11 mouse cellular contexts compared by ENCODE assay signal in the genomic region with DNA sequence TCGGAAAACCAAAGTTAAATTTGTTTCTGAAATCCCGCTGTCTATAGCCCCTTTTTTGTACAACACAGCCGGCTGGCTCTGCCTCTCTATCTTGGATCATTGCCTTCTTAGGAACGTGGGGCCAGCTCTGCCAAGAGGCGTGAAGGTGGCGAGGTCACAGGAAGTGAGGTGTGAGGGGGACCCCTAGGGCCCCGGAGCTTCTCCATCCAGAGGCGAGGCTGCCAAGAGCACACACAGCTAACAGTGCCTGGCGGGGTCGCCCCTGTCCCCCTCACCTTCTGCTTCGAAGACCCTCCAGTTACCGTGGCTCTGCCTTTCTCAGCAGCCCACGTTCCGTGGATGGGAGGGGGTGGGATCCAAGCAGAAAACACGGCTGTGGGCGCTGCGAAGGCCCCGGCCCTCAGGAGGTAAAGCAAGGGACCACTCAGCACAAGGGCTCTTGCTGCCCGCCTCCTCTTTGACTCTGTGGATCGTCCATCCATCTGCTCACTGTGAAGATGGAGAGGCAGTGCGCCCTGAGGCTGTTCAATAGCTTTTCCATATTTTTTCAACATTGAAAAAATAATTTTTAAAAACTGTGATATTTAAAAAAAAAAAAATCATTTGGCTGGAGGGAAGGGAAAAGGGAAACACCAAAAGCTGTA. TPM values are rescaled to one million over a fixed set of nuclear protein-coding genes. Genes with fewer than 3 reads are reported as not detected.
A peak's percentile ranks its signal among the peaks of the same experiment; 100 is the strongest.
DNase-seq lines count a peak whose midpoint lies in the region; ATAC-seq and TF ChIP-seq lines count a peak whose summit lies in the region.
"Had no signal": no experiment of that assay in that cellular context is flagged by ENCODE, and none has a peak within 500 bp of the region (broad histone marks: within the 10 kb centered on the region; RNA-seq: fewer than 3 reads in every experiment).

No protein-coding gene starts in this region.

- H3K27me3 ChIP-seq in limb, embryonic 14.5 days (ENCODE audit: control insufficient read depth, insufficient read depth, low read length), result no peaks in the 10 kb centered on the region
- H3K27me3 ChIP-seq: midbrain, embryonic 12.5 days had no signal

- peaks cover 3% of the 10 kb centered on the region; the same call in 1 of the 2 replicates for H3K4me1 ChIP-seq in limb, embryonic 14.5 days (ENCODE audit: control insufficient read depth, insufficient read depth, low read length)
- H3K4me1 ChIP-seq: midbrain, embryonic 12.5 days had no signal

- no peak overlapping the region for H3K27ac ChIP-seq in limb, embryonic 14.5 days (replicated peaks; ENCODE audit: low read depth, low read length)
- H3K27ac ChIP-seq: midbrain, embryonic 12.5 days had no signal

- H3K4me3 ChIP-seq in limb, embryonic 14.5 days (replicated peaks; ENCODE audit: low read length), result peak overlapping the region; percentile 10; the same call in 1 of the 2 replicates
- H3K4me3 ChIP-seq: midbrain, embryonic 12.5 days had no signal

- no peak for DNase-seq in cerebellum, adult 11-12 months
- peak; percentile 49 to 58 for DNase-seq in layer of hippocampus, postnatal 10 days (ENCODE audit: low spot score in 2 of 2)
- no peak for DNase-seq in layer of hippocampus, adult 11-12 months (ENCODE audit: low spot score)
- peak; percentile 55 to 64 for DNase-seq in cerebellum, postnatal 25 days
- DNase-seq in limb, embryonic 14.5 days (ENCODE audit: low spot score), result no peak
- DNase-seq in thymus, postnatal 14 days, result no peak
- no peak for DNase-seq in spleen, postnatal 36 days (ENCODE audit: low spot score in 2 of 2)

- whole genome bisulfite sequencing in limb, embryonic 14.5 days, result 56% methylated on average over 21 of the region's 21 CpGs

- H3K9ac ChIP-seq in limb, embryonic 14.5 days (ENCODE audit: low read depth, low read length, severe bottlenecking), result 0 out of 2 replicates have a peak overlapping the region, but pooled peaks have one; percentile 12
- H3K9ac ChIP-seq: midbrain, embryonic 12.5 days had no signal

- H3K9me3 ChIP-seq in limb, embryonic 14.5 days (ENCODE audit: control insufficient read depth, low read length), result no peaks in the 10 kb centered on the region
- H3K9me3 ChIP-seq: midbrain, embryonic 12.5 days had no signal

- ATAC-seq in cerebellum, adult (ENCODE audit: insufficient number of reproducible peaks, low FRiP score, low TSS enrichment), result peak; percentile 43; the same call in 1 of the 2 replicates
- 0 out of 2 replicates have a peak, but pooled peaks have one; percentile 41 for ATAC-seq in limb, embryonic 14.5 days (ENCODE audit: low FRiP score, low read depth)

- no peak for TF ChIP-seq POLR2A in limb, embryonic 14.5 days (IDR thresholded peaks at IDR 0.05; ENCODE audit: borderline replicate concordance, extremely low read depth, insufficient read depth, insufficient read length)

- H3K4me2 ChIP-seq in limb, embryonic 14.5 days (replicated peaks; ENCODE audit: low read depth, low read length, severe bottlenecking), result peak overlapping the region; percentile 33
- H3K4me2 ChIP-seq: midbrain, embryonic 12.5 days had no signal

- no peaks in the 10 kb centered on the region for H3K36me3 ChIP-seq in limb, embryonic 14.5 days (ENCODE audit: control insufficient read depth, insufficient read depth, low read length)

RNA-seq across cellular contexts. Expression of a gene that starts 25.4 kb away (rescaled TPM):
- total RNA-seq in layer of hippocampus, postnatal 10 days (2021), result not detected
- polyA plus RNA-seq in limb, embryonic 14.5 days (2012; rRNA removed), result not detected in 2 replicates
- not detected in 2 replicates for polyA plus RNA-seq in limb, embryonic 14.5 days (2014; fragmentation: Nextera tagmentation; extraction: Ambion mirVana)
- total RNA-seq: layer of hippocampus, postnatal 14 days had no signal
- polyA plus RNA-seq: cortical plate, adult 2 months had no signal

Comparison
In these comparisons a context has a peak if more than half of its experiments do, and no peak if none do; other contexts are left out.
1. DNase-seq: peak in layer of hippocampus, postnatal 10 days (2 of 2) and cerebellum, postnatal 25 days (2 of 2); none in cerebellum, adult 11-12 months (single experiment), layer of hippocampus, adult 11-12 months (single experiment), limb, embryonic 14.5 days (single experiment), thymus, postnatal 14 days (single experiment) and spleen, postnatal 36 days (0 of 2).